Comparison of ENCODE assay signal across 9 mouse cellular contexts in genomic region chr8:105481453-105481852, GRCm38 (mm10). TPM values are rescaled to one million over a fixed set of nuclear protein-coding genes. Genes with fewer than 3 reads are reported as not detected.
DNase-seq lines count a peak whose midpoint lies in the region; ATAC-seq and TF ChIP-seq lines count a peak whose summit lies in the region.
"Had no signal": no experiment of that assay in that cellular context is flagged by ENCODE, and none has a peak within 500 bp of the region (broad histone marks: within the 10 kb centered on the region; RNA-seq: fewer than 3 reads in every experiment).

No protein-coding gene starts in this region.

- H3K27ac ChIP-seq in left cerebral cortex, adult 2 months: no peak overlapping the region

- TF ChIP-seq CTCF in left cerebral cortex, adult 2 months (IDR thresholded peaks at IDR 0.05): peak; percentile 59

- no peak for ATAC-seq in activated CD4-positive, CD25-positive, alpha-beta regulatory T cell, adult 4 months
- ATAC-seq: Patski had no signal

- intact Hi-C loops in left cerebral cortex, adult 2 months (cut with DNase I): no loop called here
- intact Hi-C loops in left cerebral cortex, postnatal 25 days (cut with DNase I): no loop called here

- peak; percentile 40 for DNase-seq in adrenal gland, postnatal 25 days
- no peak for DNase-seq in adrenal gland, adult 8-10 months
- no peak for DNase-seq in left cerebral cortex, adult 2 months (ENCODE audit: extremely low spot score in 1 of 2, low spot score in 2 of 2)
- no peak for DNase-seq in left cerebral cortex, postnatal 25 days (ENCODE audit: low spot score in 2 of 2)
- DNase-seq in embryo, embryonic 9.5 days (ENCODE audit: extremely low spot score): peak; percentile 47
- peak; percentile 65 for DNase-seq in lung, postnatal 10 days
- no peak for DNase-seq in layer of hippocampus, postnatal 10 days (ENCODE audit: low spot score in 2 of 2)

- no peak overlapping the region for H3K4me3 ChIP-seq in left cerebral cortex, adult 2 months

RNA-seq across cellular contexts. Expression of gene Tppp3, which starts 10.1 kb away (rescaled TPM):
- 22.7 and 27.4 TPM in 2 replicates for total RNA-seq in adrenal gland, postnatal 25 days (2021)
- 10 to 100 TPM; 28.3 to 40.2 (median 33.0) TPM for total RNA-seq in adrenal gland, adult 8-10 months (2022)
- 10 to 100 TPM; 36.1 to 42.5 TPM for total RNA-seq in left cerebral cortex, adult 2 months (2021)
- total RNA-seq in left cerebral cortex, postnatal 25 days (2021): 10 to 100 TPM; 30.1 to 37.5 TPM
- polyA plus RNA-seq in activated CD4-positive, CD25-positive, alpha-beta regulatory T cell, adult 4 months (2017; shearing (Covaris generic)): under 1 TPM; 0.50 to 0.60 TPM
- total RNA-seq in layer of hippocampus, postnatal 10 days (2021): 10 to 100 TPM; 34.5 to 40.0 TPM

RNA-seq across cellular contexts. Expression of gene Zdhhc1, which starts 15.2 kb away (rescaled TPM):
- 17.7 and 20.6 TPM in 2 replicates for total RNA-seq in adrenal gland, postnatal 25 days (2021)
- 10 to 100 TPM; 20.6 to 40.1 (median 31.3) TPM for total RNA-seq in adrenal gland, adult 8-10 months (2022)
- total RNA-seq in left cerebral cortex, adult 2 months (2021): 10 to 100 TPM; 43.0 to 48.7 TPM
- 10 to 100 TPM; 34.9 to 35.6 TPM for total RNA-seq in left cerebral cortex, postnatal 25 days (2021)
- polyA plus RNA-seq in activated CD4-positive, CD25-positive, alpha-beta regulatory T cell, adult 4 months (2017; shearing (Covaris generic)): under 1 TPM; 0.43 to 0.62 TPM
- 10 to 100 TPM; 17.5 to 20.4 TPM for total RNA-seq in layer of hippocampus, postnatal 10 days (2021)

RNA-seq across cellular contexts. Expression of gene Hsd11b2, which starts 37.1 kb away (rescaled TPM):
- total RNA-seq in adrenal gland, postnatal 25 days (2021): 0.15 TPM in 1 of 2 replicates, not detected in the other
- under 1 TPM; 0.56 to 0.98 (median 0.82) TPM for total RNA-seq in adrenal gland, adult 8-10 months (2022)
- total RNA-seq in left cerebral cortex, adult 2 months (2021): not detected
- not detected for total RNA-seq in left cerebral cortex, postnatal 25 days (2021)
- not detected for polyA plus RNA-seq in activated CD4-positive, CD25-positive, alpha-beta regulatory T cell, adult 4 months (2017; shearing (Covaris generic))
- total RNA-seq in layer of hippocampus, postnatal 10 days (2021): under 1 TPM in 1 of 2 experiments, not detected in 1; 0.18 TPM

Comparison
In these comparisons a context has a peak if more than half of its experiments do, and no peak if none do; other contexts are left out.
1. DNase-seq: peak in adrenal gland, postnatal 25 days (single experiment), embryo, embryonic 9.5 days (single experiment) and lung, postnatal 10 days (single experiment); none in adrenal gland, adult 8-10 months (single experiment), left cerebral cortex, adult 2 months (0 of 2), left cerebral cortex, postnatal 25 days (0 of 2) and layer of hippocampus, postnatal 10 days (0 of 2).